Mouse (Mus musculus): Measurements from ENCODE around the gene Brk1.
A peak's percentile ranks its signal among the peaks of the same experiment; 100 is the strongest.

The Brk1 gene

GRCm38 (mm10) chr6:113604432-113605223 is at the start of gene Brk1:
TSS of gene Brk1 (plus strand) at chr6:113604772.
- peak; percentile 86 for DNase-seq (ENCODE audit: low spot score)

GRCm38 (mm10) chr6:113559736-113560135 is 44.8 kb upstream of the Brk1 start:
- no peak for DNase-seq (ENCODE audit: low spot score)

GRCm38 (mm10) chr6:113564557-113564956 is 40.0 kb upstream of the Brk1 start:
- no peak for DNase-seq (ENCODE audit: low spot score)

GRCm38 (mm10) chr6:113576044-113576443 is 28.5 kb upstream of the Brk1 start:
- no peak for DNase-seq (ENCODE audit: low spot score)

GRCm38 (mm10) chr6:113579306-113579705 is 25.3 kb upstream of the Brk1 start:
- no peak for DNase-seq (ENCODE audit: low spot score)

GRCm38 (mm10) chr6:113583023-113583422 is 21.5 kb upstream of the Brk1 start:
- no peak for DNase-seq (ENCODE audit: low spot score)

GRCm38 (mm10) chr6:113585065-113585464 is 19.5 kb upstream of the Brk1 start:
- DNase-seq (ENCODE audit: low spot score): no peak

- peak; percentile 39 for DNase-seq (ENCODE audit: low spot score)
Measured at GRCm38 (mm10) chr6:113586466-113587183, 17.9 kb upstream of the Brk1 start.

GRCm38 (mm10) chr6:113592637-113593036 is 11.9 kb upstream of the Brk1 start:
- DNase-seq (ENCODE audit: low spot score): no peak

- no peak for DNase-seq (ENCODE audit: low spot score)
Measured at GRCm38 (mm10) chr6:113597945-113598344, 6.6 kb upstream of the Brk1 start.

GRCm38 (mm10) chr6:113599833-113600232 is 4.7 kb upstream of the Brk1 start:
- DNase-seq (ENCODE audit: low spot score): peak; percentile 48

GRCm38 (mm10) chr6:113600543-113601139 is 3.9 kb upstream of the Brk1 start, which contains the start of gene Fancd2os:
TSS of gene Fancd2os (minus strand) at chr6:113600715.
- DNase-seq (ENCODE audit: low spot score): no peak

- DNase-seq (ENCODE audit: low spot score): no peak
Measured at GRCm38 (mm10) chr6:113602821-113603220, 1.8 kb upstream of the Brk1 start.

- no peak for DNase-seq (ENCODE audit: low spot score)
Measured at GRCm38 (mm10) chr6:113603993-113604392, 579 bp upstream of the Brk1 start.

- DNase-seq (ENCODE audit: low spot score): no peak
Measured at GRCm38 (mm10) chr6:113605224-113605545, 613 bp downstream of the Brk1 start.

- DNase-seq (ENCODE audit: low spot score): no peak
Measured at GRCm38 (mm10) chr6:113608871-113609270, 4.3 kb downstream of the Brk1 start.

- no peak for DNase-seq (ENCODE audit: low spot score)
Measured at GRCm38 (mm10) chr6:113609293-113609692, 4.7 kb downstream of the Brk1 start.

GRCm38 (mm10) chr6:113612258-113612969 is 7.8 kb downstream of the Brk1 start:
- no peak for DNase-seq (ENCODE audit: low spot score)

- DNase-seq (ENCODE audit: low spot score): no peak
Measured at GRCm38 (mm10) chr6:113614152-113614551, 9.6 kb downstream of the Brk1 start.

- DNase-seq (ENCODE audit: low spot score): no peak
Measured at GRCm38 (mm10) chr6:113614997-113615396, 10.4 kb downstream of the Brk1 start.

- no peak for DNase-seq (ENCODE audit: low spot score)
Measured at GRCm38 (mm10) chr6:113615489-113615888, 10.9 kb downstream of the Brk1 start.

GRCm38 (mm10) chr6:113623386-113623785 is 18.8 kb downstream of the Brk1 start:
- no peak for DNase-seq (ENCODE audit: low spot score)

All from ovary, postnatal 36 days (tissue).